ENCODE assay signal across 17 mouse cellular contexts in genomic region chr19:24648016-24648415, GRCm38 (mm10). TPM values are rescaled to one million over a fixed set of nuclear protein-coding genes. Genes with fewer than 3 reads are reported as not detected.
"Had no signal": no experiment of that assay in that cellular context is flagged by ENCODE, and none has a peak within 500 bp of the region (broad histone marks: within the 10 kb centered on the region; RNA-seq: fewer than 3 reads in every experiment).

No protein-coding gene starts in this region.

- H3K4me3 ChIP-seq: neural tube, embryonic 13.5 days; neural tube, embryonic 15.5 days; stomach, embryonic 15.5 days had no signal

- DNase-seq: retina, postnatal 1 day; right cerebral cortex, adult 18-20 months; right cerebral cortex, postnatal 14 days; right cerebral cortex, postnatal 25 days; right cerebral cortex, postnatal 4 days; spleen, adult 18-20 months; thymus, adult 18-20 months; thymus, adult 2 months; thymus, postnatal 14 days; thymus, postnatal 25 days; thymus, postnatal 36 days; thymus, postnatal 4 days had no signal

- H3K4me2 ChIP-seq: neural tube, embryonic 13.5 days; neural tube, embryonic 15.5 days; stomach, embryonic 15.5 days had no signal

- H3K27me3 ChIP-seq: neural tube, embryonic 13.5 days; neural tube, embryonic 15.5 days; stomach, embryonic 15.5 days had no signal

- H3K9me3 ChIP-seq: neural tube, embryonic 13.5 days; neural tube, embryonic 15.5 days; stomach, embryonic 15.5 days had no signal

- H3K9ac ChIP-seq: neural tube, embryonic 13.5 days; neural tube, embryonic 15.5 days; stomach, embryonic 15.5 days had no signal

- H3K27ac ChIP-seq: neural tube, embryonic 13.5 days; neural tube, embryonic 15.5 days; stomach, embryonic 15.5 days; stomach, postnatal 0 days had no signal

- H3K4me1 ChIP-seq: neural tube, embryonic 13.5 days; stomach, embryonic 15.5 days had no signal

- H3K36me3 ChIP-seq: neural tube, embryonic 13.5 days; neural tube, embryonic 15.5 days; stomach, embryonic 15.5 days had no signal

RNA-seq across cellular contexts. Expression of gene Tmem252, which starts 25.8 kb away (rescaled TPM):
- total RNA-seq: neutrophil, adult 5-6 weeks had no signal
